Mouse (Mus musculus): ENCODE data around the gene Atp2b4. TPM values are rescaled to one million over a fixed set of nuclear protein-coding genes. Genes with fewer than 3 reads are reported as not detected.
A peak's percentile ranks its signal among the peaks of the same experiment; 100 is the strongest.

Atp2b4 gene
- polyA plus RNA-seq, 1 experiment from 2014 or later: 9.2 TPM

- Histone ChIP-seq H3K4me1 (peaks cover 23% of the 10 kb centered on the region), H3K36me3 (replicated peaks) (no peaks in the 10 kb centered on the region), H3K27me3 (no peaks in the 10 kb centered on the region; the same call in 1 of the 2 replicates), H3K27ac (peak overlapping the region; percentile 14; the same call in 1 of the 2 replicates), H3K9ac (no peak overlapping the region), H3K4me2 (no peak overlapping the region), H3K9me3 (no peaks in the 10 kb centered on the region), H3K4me3 (replicated peaks) (no peak overlapping the region)
- no peak for ATAC-seq (ENCODE audit: low FRiP score)
- WGBS: 23% methylated on average over 11 of the region's 11 CpGs
Measured at GRCm38 (mm10) chr1:133766901-133767529, 33.8 kb downstream of the Atp2b4 start.

GRCm38 (mm10) chr1:133765376-133765775, 35.5 kb downstream of the Atp2b4 start:
- Histone ChIP-seq H3K4me1 (peaks cover 23% of the 10 kb centered on the region), H3K4me3 (replicated peaks) (no peak overlapping the region), H3K36me3 (replicated peaks) (no peaks in the 10 kb centered on the region), H3K27ac (no peak overlapping the region), H3K9ac (no peak overlapping the region), H3K9me3 (no peaks in the 10 kb centered on the region), H3K4me2 (no peak overlapping the region), H3K27me3 (no peaks in the 10 kb centered on the region; the same call in 1 of the 2 replicates)
- WGBS: 84% methylated on average over 4 of the region's 4 CpGs
- no peak for ATAC-seq (ENCODE audit: low FRiP score)

- ATAC-seq (ENCODE audit: low FRiP score): no peak
- no peaks in the 10 kb centered on the region; the same call in 1 of the 2 replicates for H3K27me3 ChIP-seq
- H3K9ac ChIP-seq: no peak overlapping the region
- no peaks in the 10 kb centered on the region for H3K36me3 ChIP-seq (replicated peaks)
- no peak overlapping the region for H3K27ac ChIP-seq
- H3K4me3 ChIP-seq (replicated peaks): no peak overlapping the region
- WGBS: 46% methylated on average over 5 of the region's 5 CpGs
- no peaks in the 10 kb centered on the region for H3K9me3 ChIP-seq
- peaks cover 23% of the 10 kb centered on the region for H3K4me1 ChIP-seq
- no peak overlapping the region for H3K4me2 ChIP-seq
Measured at GRCm38 (mm10) chr1:133762946-133763422, 37.9 kb downstream of the Atp2b4 start.

GRCm38 (mm10) chr1:133761278-133761677, 39.6 kb downstream of the Atp2b4 start:
- no peak overlapping the region for H3K9ac ChIP-seq
- H3K36me3 ChIP-seq (replicated peaks): no peaks in the 10 kb centered on the region
- H3K27ac ChIP-seq: no peak overlapping the region
- H3K9me3 ChIP-seq: no peaks in the 10 kb centered on the region
- WGBS: 85% methylated on average over 5 of the region's 5 CpGs
- H3K27me3 ChIP-seq: no peaks in the 10 kb centered on the region; the same call in 1 of the 2 replicates
- H3K4me3 ChIP-seq (replicated peaks): no peak overlapping the region
- ATAC-seq (ENCODE audit: low FRiP score): no peak
- H3K4me2 ChIP-seq: no peak overlapping the region
- H3K4me1 ChIP-seq: peaks cover 10% of the 10 kb centered on the region

GRCm38 (mm10) chr1:133754317-133754868, 46.4 kb downstream of the Atp2b4 start:
- no peak overlapping the region for H3K4me3 ChIP-seq (replicated peaks)
- no peaks in the 10 kb centered on the region for H3K27me3 ChIP-seq
- H3K9me3 ChIP-seq: no peaks in the 10 kb centered on the region
- no peaks in the 10 kb centered on the region for H3K36me3 ChIP-seq (replicated peaks)
- 85% methylated on average over 4 of the region's 4 CpGs for WGBS
- no peak overlapping the region for H3K27ac ChIP-seq
- no peak overlapping the region for H3K9ac ChIP-seq
- no peak for ATAC-seq (ENCODE audit: low FRiP score)
- peaks cover 1% of the 10 kb centered on the region; the same call in 1 of the 2 replicates for H3K4me1 ChIP-seq
- H3K4me2 ChIP-seq: no peak overlapping the region

GRCm38 (mm10) chr1:133753325-133753724, 47.5 kb downstream of the Atp2b4 start:
- Histone ChIP-seq H3K4me2 (no peak overlapping the region), H3K27ac (no peak overlapping the region), H3K9me3 (no peaks in the 10 kb centered on the region), H3K36me3 (replicated peaks) (no peaks in the 10 kb centered on the region), H3K4me3 (replicated peaks) (no peak overlapping the region), H3K27me3 (no peaks in the 10 kb centered on the region), H3K4me1 (peaks cover 5% of the 10 kb centered on the region; the same call in 1 of the 2 replicates), H3K9ac (no peak overlapping the region)
- no peak for ATAC-seq (ENCODE audit: low FRiP score)
- WGBS: 81% methylated on average over 8 of the region's 8 CpGs

GRCm38 (mm10) chr1:133751621-133752020, 49.2 kb downstream of the Atp2b4 start:
- H3K4me3 ChIP-seq (replicated peaks): no peak overlapping the region
- no peaks in the 10 kb centered on the region for H3K36me3 ChIP-seq (replicated peaks)
- no peak for ATAC-seq (ENCODE audit: low FRiP score)
- H3K27me3 ChIP-seq: no peaks in the 10 kb centered on the region
- H3K9me3 ChIP-seq: no peaks in the 10 kb centered on the region
- no peak overlapping the region for H3K4me2 ChIP-seq
- H3K9ac ChIP-seq: no peak overlapping the region
- peaks cover 5% of the 10 kb centered on the region; the same call in 1 of the 2 replicates for H3K4me1 ChIP-seq
- H3K27ac ChIP-seq: no peak overlapping the region
- 88% methylated on average over 3 of the region's 3 CpGs for WGBS

GRCm38 (mm10) chr1:133749954-133750353, 50.9 kb downstream of the Atp2b4 start:
- H3K27ac ChIP-seq: no peak overlapping the region
- no peaks in the 10 kb centered on the region for H3K36me3 ChIP-seq (replicated peaks)
- H3K27me3 ChIP-seq: no peaks in the 10 kb centered on the region
- WGBS: 91% methylated on average over 4 of the region's 4 CpGs
- peaks cover 5% of the 10 kb centered on the region; the same call in 1 of the 2 replicates for H3K4me1 ChIP-seq
- no peak for ATAC-seq (ENCODE audit: low FRiP score)
- no peaks in the 10 kb centered on the region for H3K9me3 ChIP-seq
- H3K4me2 ChIP-seq: no peak overlapping the region
- no peak overlapping the region for H3K9ac ChIP-seq
- H3K4me3 ChIP-seq (replicated peaks): no peak overlapping the region

GRCm38 (mm10) chr1:133745078-133745495, 55.8 kb downstream of the Atp2b4 start:
- Histone ChIP-seq H3K9me3 (no peaks in the 10 kb centered on the region), H3K9ac (no peak overlapping the region), H3K4me1 (peaks cover 19% of the 10 kb centered on the region), H3K27me3 (no peaks in the 10 kb centered on the region; the same call in 1 of the 2 replicates), H3K4me3 (replicated peaks) (no peak overlapping the region), H3K36me3 (replicated peaks) (no peaks in the 10 kb centered on the region), H3K4me2 (no peak overlapping the region), H3K27ac (peak overlapping the region; percentile 36; the same call in 1 of the 2 replicates)
- 64% methylated on average over 9 of the region's 9 CpGs for WGBS
- no peak for ATAC-seq (ENCODE audit: low FRiP score)

GRCm38 (mm10) chr1:133744609-133745008, 56.2 kb downstream of the Atp2b4 start:
- H3K4me2 ChIP-seq: no peak overlapping the region
- H3K27me3 ChIP-seq: no peaks in the 10 kb centered on the region; the same call in 1 of the 2 replicates
- no peak for ATAC-seq (ENCODE audit: low FRiP score)
- H3K36me3 ChIP-seq (replicated peaks): no peaks in the 10 kb centered on the region
- no peak overlapping the region for H3K9ac ChIP-seq
- WGBS: 63% methylated on average over 4 of the region's 4 CpGs
- H3K4me3 ChIP-seq (replicated peaks): no peak overlapping the region
- peaks cover 19% of the 10 kb centered on the region for H3K4me1 ChIP-seq
- H3K9me3 ChIP-seq: no peaks in the 10 kb centered on the region
- peak overlapping the region; percentile 36; the same call in 1 of the 2 replicates for H3K27ac ChIP-seq

- Histone ChIP-seq H3K4me1 (peaks cover 13% of the 10 kb centered on the region), H3K27ac (peak overlapping the region; percentile 42; the same call in 1 of the 2 replicates), H3K4me3 (replicated peaks) (no peak overlapping the region), H3K9ac (no peak overlapping the region), H3K27me3 (no peaks in the 10 kb centered on the region; the same call in 1 of the 2 replicates), H3K36me3 (replicated peaks) (no peaks in the 10 kb centered on the region), H3K4me2 (no peak overlapping the region), H3K9me3 (no peaks in the 10 kb centered on the region)
- ATAC-seq (ENCODE audit: low FRiP score): no peak
- 27% methylated on average over 8 of the region's 8 CpGs for WGBS
Measured at GRCm38 (mm10) chr1:133742517-133742916, 58.3 kb downstream of the Atp2b4 start.

- Histone ChIP-seq H3K27me3 (no peaks in the 10 kb centered on the region; the same call in 1 of the 2 replicates), H3K36me3 (replicated peaks) (no peaks in the 10 kb centered on the region), H3K4me2 (no peak overlapping the region), H3K4me3 (replicated peaks) (no peak overlapping the region), H3K27ac (no peak overlapping the region), H3K9ac (no peak overlapping the region), H3K9me3 (no peaks in the 10 kb centered on the region), H3K4me1 (peaks cover 13% of the 10 kb centered on the region)
- no peak for ATAC-seq (ENCODE audit: low FRiP score)
- WGBS: 48% methylated on average over 11 of the region's 11 CpGs
Measured at GRCm38 (mm10) chr1:133741881-133742434, 58.9 kb downstream of the Atp2b4 start.
